Comparison of ENCODE assay signal across 13 mouse cellular contexts in genomic region chr17:78430374-78430773, GRCm38 (mm10). TPM values are rescaled to one million over a fixed set of nuclear protein-coding genes. Genes with fewer than 3 reads are reported as not detected.
DNase-seq lines count a peak whose midpoint lies in the region; ATAC-seq and TF ChIP-seq lines count a peak whose summit lies in the region.
"Had no signal": no experiment of that assay in that cellular context is flagged by ENCODE, and none has a peak within 500 bp of the region (broad histone marks: within the 10 kb centered on the region; RNA-seq: fewer than 3 reads in every experiment).

No protein-coding gene starts in this region.

- peak; percentile 48 for ATAC-seq in granulocyte monocyte progenitor cell, adult 5-6 weeks (replicated peaks; ENCODE audit: poor library complexity, severe bottlenecking)
- ATAC-seq: forebrain, embryonic 15.5 days; midbrain, embryonic 13.5 days had no signal

- TF ChIP-seq EP300 in heart, adult 2 months (IDR thresholded peaks at IDR 0.05; ENCODE audit: insufficient read depth, low read depth, low read length) = no peak

- H3K79me2 ChIP-seq in heart, adult 2 months (replicated peaks; ENCODE audit: control insufficient read depth, insufficient read depth, low read length) = no peaks in the 10 kb centered on the region

- H3K36me3 ChIP-seq in heart, adult 2 months (ENCODE audit: control insufficient read depth, insufficient read depth, low read length) = no peaks in the 10 kb centered on the region
- no peaks in the 10 kb centered on the region for H3K36me3 ChIP-seq in spleen, adult 2 months (ENCODE audit: control insufficient read depth, insufficient read depth, low read length)
- H3K36me3 ChIP-seq: forebrain, embryonic 15.5 days; heart, embryonic 15.5 days; limb, embryonic 13.5 days; midbrain, embryonic 13.5 days had no signal

- intact Hi-C loops in heart, adult 2 months (cut with DNase I) = loop anchor here (5.0 kb wide), 2 partner anchors 43 to 233 kb away; no protein-coding TSS in a partner anchor
- intact Hi-C loops in heart, postnatal 10 days (cut with DNase I) = loop anchor here (5.0 kb wide), 1 partner anchor 233 kb away; no protein-coding TSS in a partner anchor

- 74% methylated on average over 8 of the region's 8 CpGs for WGBS in heart, adult 2 months
- 57% methylated on average over 8 of the region's 8 CpGs for WGBS in spleen, adult 2 months

- H3K9ac ChIP-seq in heart, adult 2 months (ENCODE audit: low read depth, low read length) = no peak overlapping the region
- H3K9ac ChIP-seq: forebrain, embryonic 15.5 days; heart, embryonic 15.5 days; limb, embryonic 13.5 days; midbrain, embryonic 13.5 days had no signal

- H3K4me3 ChIP-seq in heart, adult 2 months = no peak overlapping the region
- H3K4me3 ChIP-seq in spleen, adult 2 months (ENCODE audit: extremely low read depth, insufficient read depth, insufficient read length) = no peak overlapping the region
- H3K4me3 ChIP-seq: forebrain, embryonic 15.5 days; heart, embryonic 15.5 days; limb, embryonic 13.5 days; midbrain, embryonic 13.5 days had no signal

- peak; percentile 70 for TF ChIP-seq CTCF in heart, adult 2 months (IDR thresholded peaks at IDR 0.05)
- TF ChIP-seq CTCF in spleen, adult 2 months (IDR thresholded peaks at IDR 0.05; ENCODE audit: extremely low read depth, insufficient read depth, insufficient read length, insufficient replicate concordance) = peak; percentile 30; the same call in 1 of the 2 replicates

- H3K4me1 ChIP-seq in heart, adult 2 months (ENCODE audit: control insufficient read depth, insufficient read depth, low read length) = no peaks in the 10 kb centered on the region
- no peaks in the 10 kb centered on the region for H3K4me1 ChIP-seq in spleen, adult 2 months (ENCODE audit: control insufficient read depth, insufficient read depth, insufficient read length)
- H3K4me1 ChIP-seq: forebrain, embryonic 15.5 days; heart, embryonic 15.5 days; limb, embryonic 13.5 days; midbrain, embryonic 13.5 days had no signal

- no peak overlapping the region for H3K27ac ChIP-seq in heart, adult 2 months
- H3K27ac ChIP-seq in spleen, adult 2 months (ENCODE audit: insufficient read depth, low read length) = no peak overlapping the region
- H3K27ac ChIP-seq: forebrain, embryonic 15.5 days; heart, embryonic 15.5 days; limb, embryonic 13.5 days; midbrain, embryonic 13.5 days had no signal

- no peak for TF ChIP-seq POLR2A in heart, adult 2 months (IDR thresholded peaks at IDR 0.05; ENCODE audit: insufficient read depth, low read depth, low read length)
- no peak for TF ChIP-seq POLR2A in spleen, adult 2 months (IDR thresholded peaks at IDR 0.05; ENCODE audit: low read depth, low read length)

- H3K27me3 ChIP-seq in heart, adult 2 months (ENCODE audit: control insufficient read depth, insufficient read depth, low read length) = no peaks in the 10 kb centered on the region
- no peaks in the 10 kb centered on the region for H3K27me3 ChIP-seq in spleen, adult 2 months (ENCODE audit: control insufficient read depth, insufficient read depth, low read length)
- H3K27me3 ChIP-seq: forebrain, embryonic 15.5 days; heart, embryonic 15.5 days; limb, embryonic 13.5 days; midbrain, embryonic 13.5 days had no signal

- DNase-seq in heart, adult 2 months = no peak
- no peak for DNase-seq in heart, postnatal 10 days
- DNase-seq in spleen, adult 2 months (ENCODE audit: low read depth in 1 of 2, low spot score in 2 of 2) = no peak
- DNase-seq in spleen, postnatal 14 days (ENCODE audit: low spot score in 2 of 2) = no peak
- DNase-seq in thymus, postnatal 4 days = peak; percentile 59
- no peak for DNase-seq in heart, adult 9 months (ENCODE audit: low spot score in 2 of 2)
- DNase-seq in left cerebral cortex, adult 9 months (ENCODE audit: low spot score in 2 of 2) = no peak
- DNase-seq: kidney, postnatal 14 days had no signal

RNA-seq across cellular contexts. Expression of gene Fez2, which starts 12.4 kb away (rescaled TPM):
- 10 to 100 TPM; 76.7 to 80.1 TPM for total RNA-seq in heart, adult 2 months (2021)
- polyA plus RNA-seq in heart, adult 2 months (2012; rRNA removed) = 50.4 and 79.4 TPM in 2 replicates
- total RNA-seq in heart, postnatal 10 days (2021) = 10 to 100 TPM; 80.8 to 85.0 TPM
- 12.7 TPM in 2 replicates for polyA plus RNA-seq in spleen, adult 2 months (2012; rRNA removed)
- 5.6 and 9.2 TPM in 2 replicates for total RNA-seq in granulocyte monocyte progenitor cell, adult 5-6 weeks (2014; fragmentation: Nextera tagmentation)
- 10.6 and 13.0 TPM in 2 replicates for total RNA-seq in granulocyte monocyte progenitor cell, adult 5-6 weeks (2017)

Comparison
In these comparisons a context has a peak if more than half of its experiments do, and no peak if none do; other contexts are left out.
1. RNA of gene Fez2, which starts 12.4 kb away (total RNA-seq): 80.8 to 85.0 TPM in heart, postnatal 10 days and 76.7 to 80.1 TPM in heart, adult 2 months; 5.6 to 13.0 TPM in granulocyte monocyte progenitor cell, adult 5-6 weeks; every median in the first group is over 4 times any median in the second.